Mouse (Mus musculus) lung, postnatal 0 days (tissue): ENCODE measurements around the gene Slc39a13.

Experiments used
- CTCF ChIP-seq: IDR thresholded peaks from 2 replicates; pipeline ENCODE4 v1.5.1; 2016; ENCODE audit warnings: antibody characterized with exemption, mild to moderate bottlenecking
- EP300 ChIP-seq: IDR thresholded peaks from 2 replicates; pipeline ENCODE4 v1.6.1; 2016; ENCODE audit warnings: antibody characterized with exemption, mild to moderate bottlenecking, control low read depth

GRCm38 (mm10) chr2:91090208-91090607 is 20.0 kb upstream of the Slc39a13 start:
- TF ChIP-seq CTCF (no peak), EP300 (no peak)
